Mouse (Mus musculus): ENCODE results near the gene Wdr38.

DNA sequence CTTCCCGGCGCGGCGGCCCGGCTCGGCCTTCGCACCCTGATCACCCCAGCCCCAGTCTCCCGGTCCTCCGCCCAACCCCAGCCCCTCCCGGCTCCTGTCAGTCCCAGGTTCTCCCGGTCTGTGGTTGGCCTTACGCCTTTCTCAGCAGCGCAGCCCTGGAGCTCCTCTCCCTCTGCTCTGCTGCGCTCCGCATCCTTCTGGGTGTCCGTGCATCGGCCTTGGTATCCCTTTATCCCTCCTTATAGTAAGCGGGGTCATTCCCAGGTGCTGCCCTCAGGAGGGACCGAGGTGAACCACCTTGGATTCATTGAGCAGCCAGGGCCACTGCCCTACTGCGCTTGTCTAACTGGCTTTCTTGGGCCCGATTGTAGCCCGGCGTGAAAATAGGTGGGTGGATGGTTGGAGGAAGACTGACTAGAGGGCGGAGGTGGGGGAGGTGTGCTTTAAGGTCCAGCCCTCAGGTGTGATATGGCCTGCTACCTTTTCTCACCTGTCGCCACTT, 11.1 kb downstream of the Wdr38 start:
- TF ChIP-seq CTCF (IDR thresholded peaks at IDR 0.05; ENCODE audit: control insufficient read depth, insufficient read depth, insufficient replicate concordance, low read depth, low read length) = no peak
- TF ChIP-seq POLR2A (IDR thresholded peaks at IDR 0.05; ENCODE audit: control insufficient read depth, low read depth, low read length) = no peak; the same call in 1 of the 2 replicates
